Mouse (Mus musculus): ENCODE results near the gene Nlrc5. TPM values are rescaled to one million over a fixed set of nuclear protein-coding genes. Genes with fewer than 3 reads are reported as not detected.

Nlrc5 gene
- polyA plus RNA-seq, 1 experiment from 2014 or later, result not detected

DNA sequence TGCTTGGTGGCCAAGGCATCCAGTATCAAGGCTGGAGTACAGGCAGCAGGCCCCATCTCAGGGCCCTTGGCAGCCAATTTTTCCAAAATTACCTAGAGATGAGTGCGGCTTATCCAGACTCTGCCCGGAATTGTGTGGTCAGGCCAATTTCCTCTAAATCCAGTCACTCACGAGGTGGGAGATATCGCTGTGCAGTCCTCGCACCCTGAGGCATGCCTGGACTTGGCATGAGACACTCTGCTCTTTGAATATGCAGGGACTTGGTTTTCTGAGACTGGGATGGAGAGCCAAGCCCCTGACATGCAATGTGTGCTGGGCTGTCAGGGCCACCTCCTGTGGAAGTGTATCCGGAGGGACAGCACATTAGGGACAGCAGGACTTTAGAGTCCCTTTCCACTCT lies 131.9 kb downstream of the Nlrc5 start:
- WGBS, result 75% methylated on average over 6 of the region's 6 CpGs
- ATAC-seq (replicated peaks; ENCODE audit: low FRiP score) (no peak), DNase-seq (ENCODE audit: low spot score) (no peak)
- Histone ChIP-seq H3K4me2 (no peak overlapping the region), H3K4me1 (replicated peaks; ENCODE audit: control insufficient read depth, insufficient read depth, low read length) (no peaks in the 10 kb centered on the region), H3K27ac (ENCODE audit: low read depth, low read length) (no peak overlapping the region), H3K36me3 (ENCODE audit: control insufficient read depth, insufficient read depth, low read length) (no peaks in the 10 kb centered on the region), H3K9me3 (ENCODE audit: control insufficient read depth, low read length) (no peaks in the 10 kb centered on the region), H3K4me3 (ENCODE audit: low read depth, low read length) (no peak overlapping the region), H3K9ac (ENCODE audit: low read depth, low read length) (no peak overlapping the region), H3K27me3 (replicated peaks; ENCODE audit: control insufficient read depth, insufficient read depth, low read length) (no peaks in the 10 kb centered on the region)

DNA sequence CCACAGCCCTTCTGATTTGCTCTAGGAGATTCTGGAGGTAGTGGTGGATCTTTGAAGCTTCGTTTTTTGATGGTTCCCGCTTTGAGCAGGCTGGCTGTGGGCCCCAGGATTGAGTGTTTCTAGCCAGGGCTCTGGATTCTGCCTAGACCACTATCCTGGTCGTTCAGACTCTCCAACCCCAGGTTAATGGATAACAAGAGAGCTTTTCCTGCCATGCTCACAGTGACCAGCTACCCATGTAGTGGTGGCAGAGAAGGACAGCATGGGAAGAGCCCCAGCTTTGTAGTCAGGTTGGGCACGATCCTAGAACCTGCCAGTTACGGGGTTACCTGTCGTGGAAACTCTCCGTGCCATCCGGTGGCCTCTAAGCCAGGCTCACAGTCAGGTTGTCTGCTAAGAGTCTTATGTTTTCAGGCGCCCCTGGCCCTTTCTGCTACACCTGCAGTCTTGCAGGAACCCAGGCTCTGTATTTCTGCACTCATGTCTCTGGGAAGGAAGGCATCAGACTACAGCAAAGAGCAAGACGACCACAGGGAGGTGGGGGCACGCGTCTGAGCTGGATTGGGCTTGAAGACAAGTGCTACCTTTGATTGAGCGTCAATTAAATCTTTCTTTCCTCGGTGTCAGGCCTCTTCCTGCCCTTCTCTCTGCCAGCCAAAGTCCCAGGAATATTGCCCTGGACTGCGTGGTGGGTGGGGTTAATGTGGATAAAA lies 132.4 kb downstream of the Nlrc5 start:
- Histone ChIP-seq H3K4me1 (replicated peaks; ENCODE audit: control insufficient read depth, insufficient read depth, low read length) (no peaks in the 10 kb centered on the region), H3K27ac (ENCODE audit: low read depth, low read length) (no peak overlapping the region), H3K4me3 (ENCODE audit: low read depth, low read length) (no peak overlapping the region), H3K27me3 (replicated peaks; ENCODE audit: control insufficient read depth, insufficient read depth, low read length) (no peaks in the 10 kb centered on the region), H3K4me2 (no peak overlapping the region), H3K9me3 (ENCODE audit: control insufficient read depth, low read length) (no peaks in the 10 kb centered on the region), H3K36me3 (ENCODE audit: control insufficient read depth, insufficient read depth, low read length) (no peaks in the 10 kb centered on the region), H3K9ac (ENCODE audit: low read depth, low read length) (no peak overlapping the region)
- no peak for DNase-seq (ENCODE audit: low spot score)
- no peak for ATAC-seq (replicated peaks; ENCODE audit: low FRiP score)
- WGBS, result 68% methylated on average over 15 of the region's 15 CpGs

DNA sequence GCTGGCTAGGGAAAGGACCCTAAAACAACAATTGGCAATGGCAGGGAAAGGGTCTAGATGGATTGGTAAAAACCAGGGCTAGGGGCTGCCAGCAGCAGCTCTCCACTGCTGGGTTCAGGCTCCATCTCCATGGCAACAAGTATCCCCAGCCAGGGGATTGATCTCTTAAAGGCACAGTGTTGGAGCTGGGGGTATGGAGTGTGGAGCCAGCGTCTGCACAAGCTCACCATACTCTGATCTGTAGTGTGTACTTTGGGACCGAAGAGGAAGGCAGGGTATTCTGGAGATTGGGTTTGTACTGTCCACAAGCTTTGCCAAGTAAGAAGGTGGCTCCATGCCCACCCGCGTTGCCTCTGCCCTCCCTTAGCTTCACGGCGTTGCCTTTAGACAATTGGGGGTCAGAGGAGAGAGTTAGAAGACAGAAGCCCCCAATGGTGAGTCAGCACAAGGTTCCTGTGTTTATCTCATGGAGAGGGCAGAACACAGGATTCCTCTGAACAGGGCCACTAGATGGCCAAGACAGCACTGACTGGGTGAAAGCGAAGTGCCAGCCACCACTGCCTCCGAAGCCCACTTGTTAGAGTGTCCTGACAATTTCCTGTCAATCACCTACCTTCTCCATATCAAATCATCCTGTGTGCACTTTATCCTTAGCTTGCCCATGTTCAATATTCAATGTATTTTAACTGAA lies 133.1 kb downstream of the Nlrc5 start:
- DNase-seq (ENCODE audit: low spot score) (no peak), ATAC-seq (replicated peaks; ENCODE audit: low FRiP score) (no peak)
- no peak overlapping the region for H3K27ac ChIP-seq (ENCODE audit: low read depth, low read length)
- H3K27me3 ChIP-seq (replicated peaks; ENCODE audit: control insufficient read depth, insufficient read depth, low read length), result no peaks in the 10 kb centered on the region
- H3K36me3 ChIP-seq (ENCODE audit: control insufficient read depth, insufficient read depth, low read length), result no peaks in the 10 kb centered on the region
- H3K4me3 ChIP-seq (ENCODE audit: low read depth, low read length), result no peak overlapping the region
- WGBS, result 82% methylated on average over 8 of the region's 8 CpGs
- no peak overlapping the region for H3K4me2 ChIP-seq
- no peak overlapping the region for H3K9ac ChIP-seq (ENCODE audit: low read depth, low read length)
- H3K4me1 ChIP-seq (replicated peaks; ENCODE audit: control insufficient read depth, insufficient read depth, low read length), result no peaks in the 10 kb centered on the region
- H3K9me3 ChIP-seq (ENCODE audit: control insufficient read depth, low read length), result no peaks in the 10 kb centered on the region

DNA sequence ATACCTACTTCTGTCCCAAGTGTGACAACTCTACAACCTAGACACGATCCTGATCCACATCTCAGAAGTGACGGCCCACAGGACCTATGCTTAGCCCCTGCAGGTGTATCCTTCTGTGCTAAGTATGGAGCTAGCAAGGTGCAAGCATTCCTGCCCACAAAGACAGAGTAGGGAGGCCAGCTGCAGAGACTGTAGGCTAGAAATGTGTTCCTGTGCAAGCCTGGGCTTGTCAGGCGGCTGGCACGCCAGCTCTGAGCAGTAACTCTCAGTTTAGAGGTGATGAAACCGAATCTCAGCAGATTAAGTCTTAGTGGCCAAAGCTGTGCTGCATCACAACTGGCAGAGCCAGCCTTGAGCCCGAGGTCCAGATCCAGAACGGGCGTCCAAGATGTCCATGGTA lies 133.9 kb downstream of the Nlrc5 start:
- Histone ChIP-seq H3K4me3 (ENCODE audit: low read depth, low read length) (no peak overlapping the region), H3K36me3 (ENCODE audit: control insufficient read depth, insufficient read depth, low read length) (no peaks in the 10 kb centered on the region), H3K27me3 (replicated peaks; ENCODE audit: control insufficient read depth, insufficient read depth, low read length) (no peaks in the 10 kb centered on the region), H3K9me3 (ENCODE audit: control insufficient read depth, low read length) (no peaks in the 10 kb centered on the region), H3K4me2 (no peak overlapping the region), H3K4me1 (replicated peaks; ENCODE audit: control insufficient read depth, insufficient read depth, low read length) (no peaks in the 10 kb centered on the region), H3K27ac (ENCODE audit: low read depth, low read length) (no peak overlapping the region), H3K9ac (ENCODE audit: low read depth, low read length) (no peak overlapping the region)
- DNase-seq (ENCODE audit: low spot score), result no peak
- 82% methylated on average over 8 of the region's 8 CpGs for WGBS
- no peak for ATAC-seq (replicated peaks; ENCODE audit: low FRiP score)

DNA sequence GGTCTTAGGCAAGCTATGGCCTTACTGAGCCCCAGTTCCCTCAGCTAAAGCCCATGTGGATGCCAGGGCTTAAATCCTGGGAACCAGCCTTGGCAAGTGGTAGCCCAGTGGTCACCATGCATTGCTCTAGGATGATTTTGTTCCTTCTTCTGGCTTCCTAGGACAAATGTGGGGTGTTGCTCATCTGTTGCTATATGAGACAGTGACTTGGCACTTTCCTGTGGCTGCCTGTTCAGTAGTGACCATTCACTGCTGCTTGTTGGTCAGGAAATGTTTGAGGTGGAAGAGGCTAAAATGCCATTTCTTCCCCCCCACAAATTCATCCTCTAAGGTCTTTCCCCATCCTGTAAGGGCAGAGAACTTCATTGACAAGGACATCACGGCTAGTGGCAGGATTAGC lies 135.3 kb downstream of the Nlrc5 start:
- no peaks in the 10 kb centered on the region for H3K27me3 ChIP-seq (replicated peaks; ENCODE audit: control insufficient read depth, insufficient read depth, low read length)
- no peaks in the 10 kb centered on the region for H3K4me1 ChIP-seq (replicated peaks; ENCODE audit: control insufficient read depth, insufficient read depth, low read length)
- H3K9ac ChIP-seq (ENCODE audit: low read depth, low read length), result no peak overlapping the region
- 79% methylated on average over 1 of the region's 1 CpGs for WGBS
- H3K27ac ChIP-seq (ENCODE audit: low read depth, low read length), result no peak overlapping the region
- no peak for DNase-seq (ENCODE audit: low spot score)
- no peak overlapping the region for H3K4me2 ChIP-seq
- H3K4me3 ChIP-seq (ENCODE audit: low read depth, low read length), result no peak overlapping the region
- no peak for ATAC-seq (replicated peaks; ENCODE audit: low FRiP score)
- H3K36me3 ChIP-seq (ENCODE audit: control insufficient read depth, insufficient read depth, low read length), result peaks cover 4% of the 10 kb centered on the region; the same call in 1 of the 2 replicates
- H3K9me3 ChIP-seq (ENCODE audit: control insufficient read depth, low read length), result no peaks in the 10 kb centered on the region

DNA sequence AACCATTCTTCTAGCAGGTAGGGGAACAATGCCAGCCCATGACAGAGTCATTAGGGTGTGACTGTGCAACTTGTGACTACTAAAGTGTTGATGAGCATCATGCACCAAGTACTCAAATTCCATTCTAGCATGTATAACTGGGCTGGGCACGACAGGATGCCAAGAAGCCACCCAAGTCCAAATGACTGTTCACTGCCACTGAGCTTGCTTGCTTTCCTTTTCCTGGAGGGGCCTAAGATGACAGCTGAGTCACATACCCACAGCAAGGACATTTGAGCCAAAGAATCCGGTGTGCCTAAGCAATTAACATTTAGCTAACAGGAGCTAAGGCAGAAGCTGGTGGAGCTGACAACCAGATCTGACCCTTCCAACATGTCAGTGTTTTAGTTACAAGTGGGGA lies 137.7 kb downstream of the Nlrc5 start:
- no peak overlapping the region for H3K4me2 ChIP-seq
- DNase-seq (ENCODE audit: low spot score), result no peak
- H3K9me3 ChIP-seq (ENCODE audit: control insufficient read depth, low read length), result no peaks in the 10 kb centered on the region
- H3K27ac ChIP-seq (ENCODE audit: low read depth, low read length), result no peak overlapping the region
- H3K27me3 ChIP-seq (replicated peaks; ENCODE audit: control insufficient read depth, insufficient read depth, low read length), result no peaks in the 10 kb centered on the region
- no peak for ATAC-seq (replicated peaks; ENCODE audit: low FRiP score)
- 83% methylated on average over 2 of the region's 2 CpGs for WGBS
- no peak overlapping the region for H3K9ac ChIP-seq (ENCODE audit: low read depth, low read length)
- peaks cover 18% of the 10 kb centered on the region for H3K36me3 ChIP-seq (ENCODE audit: control insufficient read depth, insufficient read depth, low read length)
- H3K4me1 ChIP-seq (replicated peaks; ENCODE audit: control insufficient read depth, insufficient read depth, low read length), result no peaks in the 10 kb centered on the region
- H3K4me3 ChIP-seq (ENCODE audit: low read depth, low read length), result no peak overlapping the region

DNA sequence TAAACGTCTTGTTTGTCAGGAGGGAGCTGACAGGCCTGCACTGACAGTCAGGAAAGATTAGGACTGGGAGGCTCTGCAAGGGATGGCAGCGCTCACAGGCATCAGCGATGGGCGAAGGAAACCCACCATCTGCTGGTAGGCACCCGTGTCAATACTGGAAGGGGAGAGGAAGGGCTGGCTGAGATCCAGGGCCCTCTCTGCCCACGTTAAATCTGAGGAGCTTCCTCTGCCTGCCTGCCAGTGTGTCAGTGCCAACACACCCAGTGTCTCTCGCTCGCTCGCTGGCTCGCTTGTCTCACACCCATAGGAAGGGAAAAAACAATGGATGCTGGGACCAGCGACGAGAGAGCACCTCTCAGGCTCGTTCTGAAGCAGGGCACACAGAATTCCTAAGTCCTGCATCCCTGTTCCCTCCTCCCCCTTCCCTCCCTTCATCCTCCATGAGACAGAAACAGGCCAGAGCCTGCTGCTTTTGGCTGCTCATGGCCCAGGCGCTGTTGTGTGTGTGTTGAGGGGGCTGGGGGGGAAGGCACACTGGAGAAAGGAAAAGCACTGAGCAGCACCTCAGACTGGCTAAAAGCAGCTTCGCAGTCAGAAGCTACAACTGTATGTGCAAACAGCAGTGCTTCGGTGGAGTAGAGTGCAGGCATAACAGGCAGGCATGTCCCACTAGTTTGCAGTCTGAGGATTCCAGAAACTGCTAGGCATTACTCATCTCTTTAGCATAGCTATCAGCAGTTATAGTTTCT lies 140.2 kb downstream of the Nlrc5 start:
- peaks cover 24% of the 10 kb centered on the region for H3K36me3 ChIP-seq (ENCODE audit: control insufficient read depth, insufficient read depth, low read length)
- no peak overlapping the region for H3K27ac ChIP-seq (ENCODE audit: low read depth, low read length)
- no peak for ATAC-seq (replicated peaks; ENCODE audit: low FRiP score)
- no peaks in the 10 kb centered on the region for H3K9me3 ChIP-seq (ENCODE audit: control insufficient read depth, low read length)
- no peak overlapping the region for H3K4me2 ChIP-seq
- WGBS, result 88% methylated on average over 16 of the region's 16 CpGs
- no peak overlapping the region for H3K4me3 ChIP-seq (ENCODE audit: low read depth, low read length)
- H3K27me3 ChIP-seq (replicated peaks; ENCODE audit: control insufficient read depth, insufficient read depth, low read length), result no peaks in the 10 kb centered on the region
- no peak overlapping the region for H3K9ac ChIP-seq (ENCODE audit: low read depth, low read length)
- no peak for DNase-seq (ENCODE audit: low spot score)
- H3K4me1 ChIP-seq (replicated peaks; ENCODE audit: control insufficient read depth, insufficient read depth, low read length), result no peaks in the 10 kb centered on the region

DNA sequence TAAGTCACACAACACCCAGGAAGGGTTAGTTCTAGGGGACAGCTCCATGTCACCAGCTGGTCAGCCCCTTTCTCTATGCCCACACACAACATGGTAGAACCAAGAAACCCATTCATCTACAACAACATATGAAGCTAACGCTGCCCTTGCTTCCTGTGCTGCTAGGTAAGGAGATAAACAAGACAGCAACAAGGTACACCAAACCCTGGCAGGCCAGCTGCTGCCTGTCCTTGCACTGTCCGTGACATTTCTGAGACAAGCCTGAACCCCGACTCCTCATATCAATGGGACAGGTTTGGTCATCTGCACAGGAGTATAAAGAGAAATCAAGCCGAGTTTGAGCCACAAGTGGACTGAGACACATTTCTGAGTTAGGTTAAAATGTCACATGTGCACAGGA lies 141.0 kb downstream of the Nlrc5 start:
- 94% methylated on average over 4 of the region's 4 CpGs for WGBS
- H3K36me3 ChIP-seq (ENCODE audit: control insufficient read depth, insufficient read depth, low read length), result peaks cover 24% of the 10 kb centered on the region
- H3K9ac ChIP-seq (ENCODE audit: low read depth, low read length), result no peak overlapping the region
- no peaks in the 10 kb centered on the region for H3K9me3 ChIP-seq (ENCODE audit: control insufficient read depth, low read length)
- no peak overlapping the region for H3K4me3 ChIP-seq (ENCODE audit: low read depth, low read length)
- ATAC-seq (replicated peaks; ENCODE audit: low FRiP score) (no peak), DNase-seq (ENCODE audit: low spot score) (no peak)
- no peak overlapping the region for H3K4me2 ChIP-seq
- no peaks in the 10 kb centered on the region for H3K27me3 ChIP-seq (replicated peaks; ENCODE audit: control insufficient read depth, insufficient read depth, low read length)
- H3K27ac ChIP-seq (ENCODE audit: low read depth, low read length), result no peak overlapping the region
- H3K4me1 ChIP-seq (replicated peaks; ENCODE audit: control insufficient read depth, insufficient read depth, low read length), result no peaks in the 10 kb centered on the region
